Mouse (Mus musculus): ENCODE measurements at regions not wholly inside any gene's neighbourhood (a gene's known extent, or its start where the extent isn't known, plus 50 kb on each side); places are given as distances from the start of the nearest gene placed in this dataset.
A peak's percentile ranks its signal among the peaks of the same experiment; 100 is the strongest.

DNA sequence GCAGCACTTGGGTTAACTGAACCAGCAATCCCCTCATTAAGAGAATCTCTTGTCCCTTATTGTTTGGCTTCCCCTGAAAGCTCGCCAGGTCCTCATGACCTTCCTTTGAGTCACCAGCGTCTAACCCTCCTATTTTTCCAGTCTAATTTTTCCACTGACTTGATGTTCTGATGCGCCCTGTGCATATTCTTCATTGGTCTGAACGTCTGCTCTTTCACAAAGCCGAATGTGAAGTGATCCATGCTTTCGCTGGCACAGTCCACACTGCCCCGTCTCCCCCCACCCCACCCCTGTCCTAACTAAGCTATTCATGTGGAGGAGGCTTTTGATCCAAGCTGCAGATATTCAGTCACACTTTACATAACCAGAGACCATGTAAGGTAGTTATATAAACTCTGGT lies 183.8 kb downstream of the Tfap2a start:
- Histone ChIP-seq H3K9me3 (ENCODE audit: control insufficient read depth, low read length) (no peaks in the 10 kb centered on the region), H3K4me2 (ENCODE audit: low read depth, severe bottlenecking) (no peak overlapping the region), H3K27ac (replicated peaks; ENCODE audit: low read depth, low read length) (no peak overlapping the region), H3K9ac (ENCODE audit: low read length) (no peak overlapping the region), H3K27me3 (ENCODE audit: control insufficient read depth, insufficient read depth, low read length) (no peaks in the 10 kb centered on the region), H3K4me3 (ENCODE audit: low read depth, low read length) (no peak overlapping the region), H3K4me1 (ENCODE audit: control insufficient read depth, insufficient read depth, low read length) (no peaks in the 10 kb centered on the region), H3K36me3 (ENCODE audit: control insufficient read depth, insufficient read depth, low read length) (no peaks in the 10 kb centered on the region)
- no peak for ATAC-seq (ENCODE audit: insufficient number of reproducible peaks, low FRiP score, low TSS enrichment, low read depth)
- DNase-seq (ENCODE audit: low spot score) = no peak
- 92% methylated on average over 7 of the region's 7 CpGs for WGBS

DNA sequence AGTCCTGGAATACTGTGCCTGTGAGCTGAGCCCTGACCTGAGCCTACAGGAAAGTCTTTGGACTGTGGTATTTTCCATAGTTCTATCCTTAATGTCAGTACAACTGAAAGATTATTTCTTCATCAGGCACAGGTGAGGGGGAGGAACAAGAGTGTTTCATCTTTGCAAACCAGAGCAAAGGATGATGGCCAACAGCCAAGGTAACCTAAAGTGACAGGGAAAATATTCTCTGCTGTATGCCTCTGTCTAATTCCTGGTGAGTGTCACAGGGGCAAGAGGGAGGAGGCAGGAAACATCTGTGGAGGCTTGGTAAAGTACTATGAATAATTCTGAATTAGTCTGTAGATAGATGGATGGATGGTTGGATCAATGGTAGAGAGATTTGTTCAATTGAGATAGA lies 164.3 kb upstream of the Ofcc1 start:
- Histone ChIP-seq H3K27ac (replicated peaks; ENCODE audit: low read depth, low read length) (no peak overlapping the region), H3K4me2 (ENCODE audit: low read depth, severe bottlenecking) (no peak overlapping the region), H3K36me3 (ENCODE audit: control insufficient read depth, insufficient read depth, low read length) (no peaks in the 10 kb centered on the region), H3K9me3 (ENCODE audit: control insufficient read depth, low read length) (no peaks in the 10 kb centered on the region), H3K4me1 (ENCODE audit: control insufficient read depth, insufficient read depth, low read length) (no peaks in the 10 kb centered on the region), H3K27me3 (ENCODE audit: control insufficient read depth, insufficient read depth, low read length) (no peaks in the 10 kb centered on the region), H3K9ac (ENCODE audit: low read length) (no peak overlapping the region), H3K4me3 (ENCODE audit: low read depth, low read length) (no peak overlapping the region)
- DNase-seq (ENCODE audit: low spot score) = no peak
- ATAC-seq (ENCODE audit: insufficient number of reproducible peaks, low FRiP score, low TSS enrichment, low read depth) = no peak

DNA sequence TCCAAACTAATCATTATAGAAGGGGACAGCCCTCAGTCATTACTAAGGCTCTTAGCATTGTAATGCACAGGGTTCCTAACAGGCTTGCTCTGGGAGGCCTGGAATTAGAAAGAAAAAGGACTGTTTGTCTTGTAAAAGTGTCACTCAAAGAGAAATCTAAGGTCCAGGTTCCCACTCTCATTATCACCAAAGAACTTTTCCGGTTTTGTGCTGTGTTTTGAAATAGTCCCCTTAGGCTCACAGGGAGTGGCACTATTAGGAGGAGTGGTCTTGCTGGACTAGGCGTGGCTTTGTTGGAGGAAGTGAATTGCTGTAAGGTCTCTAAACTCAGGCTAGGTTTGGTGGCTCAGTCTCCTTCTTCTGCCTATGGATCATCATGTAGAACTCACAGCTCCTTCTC lies 161.9 kb upstream of the Ofcc1 start:
- no peaks in the 10 kb centered on the region for H3K4me1 ChIP-seq (ENCODE audit: control insufficient read depth, insufficient read depth, low read length)
- WGBS = 63% methylated on average over 2 of the region's 2 CpGs
- H3K27me3 ChIP-seq (ENCODE audit: control insufficient read depth, insufficient read depth, low read length) = no peaks in the 10 kb centered on the region
- H3K27ac ChIP-seq (replicated peaks; ENCODE audit: low read depth, low read length) = no peak overlapping the region
- no peak overlapping the region for H3K4me2 ChIP-seq (ENCODE audit: low read depth, severe bottlenecking)
- no peaks in the 10 kb centered on the region for H3K36me3 ChIP-seq (ENCODE audit: control insufficient read depth, insufficient read depth, low read length)
- H3K9me3 ChIP-seq (ENCODE audit: control insufficient read depth, low read length) = no peaks in the 10 kb centered on the region
- no peak overlapping the region for H3K9ac ChIP-seq (ENCODE audit: low read length)
- no peak overlapping the region for H3K4me3 ChIP-seq (ENCODE audit: low read depth, low read length)
- no peak for ATAC-seq (ENCODE audit: insufficient number of reproducible peaks, low FRiP score, low TSS enrichment, low read depth)
- DNase-seq (ENCODE audit: low spot score) = no peak

DNA sequence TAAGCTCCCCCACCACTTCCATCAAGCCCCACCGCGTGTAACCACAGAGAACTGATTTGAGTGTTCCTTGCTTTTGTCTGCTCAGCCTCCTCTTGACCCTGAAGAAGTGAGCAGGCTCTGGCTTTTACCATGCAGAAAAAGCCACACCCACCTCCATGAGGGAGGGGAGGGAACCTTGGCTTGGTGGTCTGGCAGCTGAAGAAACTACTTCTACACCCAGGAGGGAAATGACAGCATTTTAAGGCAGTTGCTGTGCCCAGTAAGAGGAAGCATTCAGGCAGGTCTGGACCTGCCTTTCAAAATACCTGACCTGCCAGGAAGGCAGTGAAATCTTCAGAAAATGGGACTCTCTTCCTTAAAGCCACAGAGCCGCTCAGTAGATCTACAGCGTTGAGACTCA lies 156.9 kb upstream of the Ofcc1 start:
- ATAC-seq (ENCODE audit: insufficient number of reproducible peaks, low FRiP score, low TSS enrichment, low read depth) = no peak
- DNase-seq (ENCODE audit: low spot score) = peak; percentile 23
- WGBS = 66% methylated on average over 4 of the region's 4 CpGs
- Histone ChIP-seq H3K36me3 (ENCODE audit: control insufficient read depth, insufficient read depth, low read length) (no peaks in the 10 kb centered on the region), H3K27ac (replicated peaks; ENCODE audit: low read depth, low read length) (no peak overlapping the region), H3K4me3 (ENCODE audit: low read depth, low read length) (no peak overlapping the region), H3K27me3 (ENCODE audit: control insufficient read depth, insufficient read depth, low read length) (no peaks in the 10 kb centered on the region), H3K9me3 (ENCODE audit: control insufficient read depth, low read length) (no peaks in the 10 kb centered on the region), H3K4me1 (ENCODE audit: control insufficient read depth, insufficient read depth, low read length) (no peaks in the 10 kb centered on the region), H3K4me2 (ENCODE audit: low read depth, severe bottlenecking) (no peak overlapping the region), H3K9ac (ENCODE audit: low read length) (no peak overlapping the region)

DNA sequence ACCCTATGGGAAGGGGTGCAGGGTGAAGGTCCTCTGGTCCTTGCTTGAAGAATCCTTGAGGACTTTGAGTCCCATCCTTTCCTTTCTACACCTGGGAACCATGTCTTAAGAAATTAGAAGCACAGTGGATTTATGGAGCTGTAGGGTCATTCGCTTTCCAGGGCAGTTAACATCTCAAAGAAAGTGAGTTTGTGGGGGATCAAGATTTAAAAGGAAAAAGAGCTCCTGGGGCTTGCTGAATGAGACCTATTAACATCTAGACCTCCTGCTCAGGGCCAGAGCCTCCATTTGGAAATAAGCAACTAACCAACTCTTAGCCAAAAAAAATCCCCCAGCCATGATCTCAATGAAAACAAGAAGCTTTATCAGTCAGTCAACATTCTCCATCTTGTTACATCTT lies 148.0 kb upstream of the Ofcc1 start:
- no peak for ATAC-seq (ENCODE audit: insufficient number of reproducible peaks, low FRiP score, low TSS enrichment, low read depth)
- no peaks in the 10 kb centered on the region for H3K27me3 ChIP-seq (ENCODE audit: control insufficient read depth, insufficient read depth, low read length)
- H3K4me3 ChIP-seq (ENCODE audit: low read depth, low read length) = no peak overlapping the region
- no peak for DNase-seq (ENCODE audit: low spot score)
- H3K27ac ChIP-seq (replicated peaks; ENCODE audit: low read depth, low read length) = no peak overlapping the region
- H3K36me3 ChIP-seq (ENCODE audit: control insufficient read depth, insufficient read depth, low read length) = no peaks in the 10 kb centered on the region
- H3K4me2 ChIP-seq (ENCODE audit: low read depth, severe bottlenecking) = no peak overlapping the region
- no peak overlapping the region for H3K9ac ChIP-seq (ENCODE audit: low read length)
- no peaks in the 10 kb centered on the region for H3K4me1 ChIP-seq (ENCODE audit: control insufficient read depth, insufficient read depth, low read length)
- WGBS = 51% methylated on average over 1 of the region's 1 CpGs
- H3K9me3 ChIP-seq (ENCODE audit: control insufficient read depth, low read length) = no peaks in the 10 kb centered on the region

GRCm38 (mm10) chr13:40480830-40481229 lies 119.6 kb upstream of the Ofcc1 start:
- H3K9ac ChIP-seq (ENCODE audit: low read length) = no peak overlapping the region
- H3K4me3 ChIP-seq (ENCODE audit: low read depth, low read length) = no peak overlapping the region
- no peaks in the 10 kb centered on the region for H3K27me3 ChIP-seq (ENCODE audit: control insufficient read depth, insufficient read depth, low read length)
- H3K9me3 ChIP-seq (ENCODE audit: control insufficient read depth, low read length) = no peaks in the 10 kb centered on the region
- H3K4me1 ChIP-seq (ENCODE audit: control insufficient read depth, insufficient read depth, low read length) = no peaks in the 10 kb centered on the region
- H3K36me3 ChIP-seq (ENCODE audit: control insufficient read depth, insufficient read depth, low read length) = no peaks in the 10 kb centered on the region
- DNase-seq (ENCODE audit: low spot score) = no peak
- 40% methylated on average over 7 of the region's 7 CpGs for WGBS
- no peak for ATAC-seq (ENCODE audit: insufficient number of reproducible peaks, low FRiP score, low TSS enrichment, low read depth)
- H3K4me2 ChIP-seq (ENCODE audit: low read depth, severe bottlenecking) = no peak overlapping the region
- no peak overlapping the region for H3K27ac ChIP-seq (replicated peaks; ENCODE audit: low read depth, low read length)

GRCm38 (mm10) chr13:40472683-40473082 lies 111.4 kb upstream of the Ofcc1 start:
- Histone ChIP-seq H3K4me1 (ENCODE audit: control insufficient read depth, insufficient read depth, low read length) (no peaks in the 10 kb centered on the region), H3K9ac (ENCODE audit: low read length) (no peak overlapping the region), H3K9me3 (ENCODE audit: control insufficient read depth, low read length) (no peaks in the 10 kb centered on the region), H3K4me3 (ENCODE audit: low read depth, low read length) (no peak overlapping the region), H3K27me3 (ENCODE audit: control insufficient read depth, insufficient read depth, low read length) (no peaks in the 10 kb centered on the region), H3K4me2 (ENCODE audit: low read depth, severe bottlenecking) (no peak overlapping the region), H3K36me3 (ENCODE audit: control insufficient read depth, insufficient read depth, low read length) (no peaks in the 10 kb centered on the region), H3K27ac (replicated peaks; ENCODE audit: low read depth, low read length) (no peak overlapping the region)
- DNase-seq (ENCODE audit: low spot score) = no peak
- ATAC-seq (ENCODE audit: insufficient number of reproducible peaks, low FRiP score, low TSS enrichment, low read depth) = no peak
- WGBS = 89% methylated on average over 3 of the region's 3 CpGs

- DNase-seq (ENCODE audit: low spot score) (no peak), ATAC-seq (ENCODE audit: insufficient number of reproducible peaks, low FRiP score, low TSS enrichment, low read depth) (no peak)
- Histone ChIP-seq H3K9me3 (ENCODE audit: control insufficient read depth, low read length) (no peaks in the 10 kb centered on the region), H3K9ac (ENCODE audit: low read length) (no peak overlapping the region), H3K4me2 (ENCODE audit: low read depth, severe bottlenecking) (no peak overlapping the region), H3K27ac (replicated peaks; ENCODE audit: low read depth, low read length) (no peak overlapping the region), H3K4me1 (ENCODE audit: control insufficient read depth, insufficient read depth, low read length) (no peaks in the 10 kb centered on the region), H3K36me3 (ENCODE audit: control insufficient read depth, insufficient read depth, low read length) (no peaks in the 10 kb centered on the region), H3K4me3 (ENCODE audit: low read depth, low read length) (no peak overlapping the region), H3K27me3 (ENCODE audit: control insufficient read depth, insufficient read depth, low read length) (no peaks in the 10 kb centered on the region)
- WGBS = 92% methylated on average over 7 of the region's 7 CpGs
These were observed 107.9 kb upstream of the Ofcc1 start for GRCm38 (mm10) chr13:40469162-40469561.

DNA sequence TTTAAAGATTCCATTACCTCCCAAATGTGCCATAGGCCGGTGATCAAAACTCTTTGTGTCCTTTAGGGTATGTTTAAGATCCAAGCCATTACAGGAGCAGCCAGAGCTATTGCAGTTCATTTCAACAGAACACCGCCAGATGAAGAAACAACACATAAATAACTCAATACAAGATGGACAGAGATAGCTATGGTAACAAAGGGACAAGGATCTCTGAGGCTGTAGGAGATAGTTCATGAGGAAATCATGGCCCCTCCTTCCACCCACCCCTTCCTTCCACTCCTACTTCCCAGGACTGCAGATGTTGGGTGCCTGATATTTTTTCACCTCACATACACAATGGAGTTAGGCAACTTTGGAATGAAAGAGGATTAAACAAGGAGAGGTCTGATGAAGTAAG lies 92.1 kb upstream of the Ofcc1 start:
- Histone ChIP-seq H3K27me3 (ENCODE audit: control insufficient read depth, insufficient read depth, low read length) (no peaks in the 10 kb centered on the region), H3K4me3 (ENCODE audit: low read depth, low read length) (no peak overlapping the region), H3K9me3 (ENCODE audit: control insufficient read depth, low read length) (no peaks in the 10 kb centered on the region), H3K4me2 (ENCODE audit: low read depth, severe bottlenecking) (no peak overlapping the region), H3K4me1 (ENCODE audit: control insufficient read depth, insufficient read depth, low read length) (no peaks in the 10 kb centered on the region), H3K27ac (replicated peaks; ENCODE audit: low read depth, low read length) (no peak overlapping the region), H3K9ac (ENCODE audit: low read length) (no peak overlapping the region), H3K36me3 (ENCODE audit: control insufficient read depth, insufficient read depth, low read length) (no peaks in the 10 kb centered on the region)
- no peak for ATAC-seq (ENCODE audit: insufficient number of reproducible peaks, low FRiP score, low TSS enrichment, low read depth)
- WGBS = 95% methylated on average over 2 of the region's 2 CpGs
- no peak for DNase-seq (ENCODE audit: low spot score)
